Mouse (Mus musculus) megakaryocyte, embryonic 14.5 days (primary cell): Measurements from ENCODE around the gene Svs6. TPM values are rescaled to one million over a fixed set of nuclear protein-coding genes. Genes with fewer than 3 reads are reported as not detected.

Source experiments
- H3K27me3 ChIP-seq: replicated peaks from 2 replicates; pipeline ENCODE3; 2012; ENCODE audit warnings: inconsistent platforms
- H3K36me3 ChIP-seq: replicated peaks from 2 replicates; pipeline ENCODE3; 2012; ENCODE audit warnings: low read length, inconsistent platforms, mixed read lengths
- H3K4me1 ChIP-seq: 2 replicates; pipeline ENCODE4 v1.6.1; 2012; ENCODE audit warnings: inconsistent platforms
- H3K4me3 ChIP-seq: replicated peaks from 2 replicates; pipeline ENCODE3; 2012; ENCODE audit warnings: moderate library complexity, mild to moderate bottlenecking, inconsistent platforms
- H3K9me3 ChIP-seq: 2 replicates; pipeline ENCODE4 v1.6.1; 2012; ENCODE audit warnings: inconsistent platforms
- FLI1 ChIP-seq: IDR thresholded peaks from 2 replicates; pipeline ENCODE4 v1.6.1; 2012; ENCODE audit warnings: low read length, inconsistent platforms, mixed read lengths
- GATA1 ChIP-seq: IDR thresholded peaks from 3 replicates; pipeline ENCODE4 v1.6.1; 2012; ENCODE audit warnings: mixed read lengths, low read length, inconsistent platforms, borderline replicate concordance
- polyA plus RNA-seq: library from polyadenylated mRNA; stranded (reverse); fragments of >175 nt; gene quantifications from 2 replicates; pipeline ENCODE4 v1.2.3, GENCODE M21; 2012; ENCODE audit warnings: low replicate concordance; ENCODE audit not compliant: insufficient read depth

The Svs6 gene
- polyA plus RNA-seq, 1 experiment: not detected

DNA sequence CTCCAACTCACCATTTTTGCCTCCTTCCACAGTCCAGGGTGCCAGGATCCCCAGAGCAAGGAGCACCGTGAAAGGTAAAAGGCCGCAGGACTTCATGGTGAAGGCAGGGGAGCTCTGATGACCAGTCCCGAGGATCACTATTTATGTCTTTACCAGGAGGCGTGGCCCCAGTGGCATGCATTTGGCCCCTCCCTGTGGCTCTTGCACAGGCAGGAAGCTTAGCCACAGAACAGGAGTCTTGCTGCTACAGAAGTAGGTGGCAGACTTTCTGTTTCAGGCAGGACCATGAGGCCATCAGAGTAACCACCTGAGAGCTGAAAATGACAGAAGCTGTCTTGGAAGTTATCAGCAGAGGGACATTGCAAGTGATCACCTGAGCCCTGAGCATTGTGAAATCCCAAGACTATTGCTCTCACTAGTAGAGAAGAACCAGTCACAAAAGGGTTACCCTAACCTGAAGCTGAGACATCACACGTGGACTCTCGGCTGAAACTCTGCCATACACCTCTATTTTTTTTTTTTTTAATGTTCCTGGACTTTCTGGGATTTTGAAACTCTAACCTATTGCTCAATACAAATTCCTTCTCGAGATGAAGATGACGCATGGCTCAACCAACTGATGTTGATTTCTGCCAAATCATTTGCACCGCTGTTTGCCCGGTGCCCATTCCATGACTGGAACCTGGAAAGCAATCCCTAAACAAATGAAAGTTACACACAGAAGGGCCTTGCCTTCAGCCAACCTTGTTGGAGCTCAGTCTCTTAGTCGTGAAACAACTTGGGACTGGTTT is 39.8 kb downstream of the Svs6 start:
- peak overlapping the region; percentile 47 for H3K4me3 ChIP-seq
- H3K9me3 ChIP-seq: peaks cover 18% of the 10 kb centered on the region
- TF ChIP-seq FLI1: no peak
- no peak for TF ChIP-seq GATA1
- peaks cover 21% of the 10 kb centered on the region for H3K27me3 ChIP-seq
- peaks cover 2% of the 10 kb centered on the region for H3K36me3 ChIP-seq
- H3K4me1 ChIP-seq: peaks cover 38% of the 10 kb centered on the region

- Histone ChIP-seq H3K27me3 (peaks cover 25% of the 10 kb centered on the region), H3K4me3 (no peak overlapping the region), H3K4me1 (peaks cover 33% of the 10 kb centered on the region), H3K36me3 (peaks cover 2% of the 10 kb centered on the region), H3K9me3 (peaks cover 18% of the 10 kb centered on the region)
- no peak for TF ChIP-seq GATA1
- no peak for TF ChIP-seq FLI1
Observed at GRCm38 (mm10) chr2:164358373-164358772, 41.8 kb downstream of the Svs6 start.

DNA sequence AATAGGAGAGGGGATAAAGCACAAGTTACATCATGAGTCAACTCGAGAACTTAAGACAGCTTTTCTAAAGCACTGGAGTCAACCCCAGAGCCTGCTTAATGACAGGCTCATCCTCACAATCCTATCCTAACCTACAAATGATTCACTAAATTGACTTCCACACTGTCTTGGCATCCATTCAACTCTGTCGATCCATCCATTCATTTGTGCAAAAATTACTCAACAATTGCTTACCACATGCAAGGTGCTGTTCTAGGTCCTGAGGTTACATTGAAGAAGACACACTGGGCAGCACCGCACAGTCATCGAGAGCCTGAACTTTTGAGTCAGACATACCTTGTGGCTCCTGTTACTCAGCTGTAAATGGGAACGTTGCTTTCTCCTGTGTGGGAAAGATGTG is 42.5 kb downstream of the Svs6 start:
- TF ChIP-seq GATA1: no peak
- no peak for TF ChIP-seq FLI1
- H3K4me1 ChIP-seq: peaks cover 29% of the 10 kb centered on the region
- no peak overlapping the region for H3K4me3 ChIP-seq
- peaks cover 2% of the 10 kb centered on the region for H3K36me3 ChIP-seq
- H3K27me3 ChIP-seq: peaks cover 20% of the 10 kb centered on the region
- H3K9me3 ChIP-seq: peaks cover 12% of the 10 kb centered on the region

GRCm38 (mm10) chr2:164359668-164360067 is 43.1 kb downstream of the Svs6 start:
- no peak for TF ChIP-seq FLI1
- TF ChIP-seq GATA1: no peak
- Histone ChIP-seq H3K27me3 (peaks cover 17% of the 10 kb centered on the region), H3K4me1 (peaks cover 29% of the 10 kb centered on the region), H3K9me3 (peaks cover 10% of the 10 kb centered on the region), H3K36me3 (peaks cover 1% of the 10 kb centered on the region), H3K4me3 (no peak overlapping the region)

- peaks cover 13% of the 10 kb centered on the region for H3K27me3 ChIP-seq
- TF ChIP-seq FLI1 (no peak), GATA1 (no peak)
- no peak overlapping the region for H3K4me3 ChIP-seq
- peaks cover 2% of the 10 kb centered on the region; the same call in 1 of the 2 replicates for H3K9me3 ChIP-seq
- H3K36me3 ChIP-seq: no peaks in the 10 kb centered on the region
- H3K4me1 ChIP-seq: peaks cover 16% of the 10 kb centered on the region
Observed at GRCm38 (mm10) chr2:164360974-164361657, 44.6 kb downstream of the Svs6 start.

DNA sequence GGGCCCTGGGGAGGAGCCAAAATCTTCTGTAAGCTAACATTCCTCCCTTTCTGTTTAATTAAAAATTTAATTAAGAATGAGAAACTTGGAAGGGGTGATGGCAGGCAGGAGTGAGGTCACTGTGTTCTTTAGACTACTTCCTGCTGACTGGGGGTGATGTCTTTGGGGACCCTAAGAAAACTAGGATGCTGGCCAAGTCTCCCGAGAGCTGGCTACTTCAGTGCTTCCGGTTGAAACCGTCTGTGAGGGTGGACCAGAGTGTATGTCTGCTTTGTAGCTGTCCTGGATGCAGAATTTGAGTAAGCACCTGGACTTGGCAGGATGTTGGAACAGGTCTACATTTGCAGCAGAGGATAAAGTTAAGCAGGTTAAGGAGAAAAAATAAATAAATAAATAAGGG is 50.4 kb downstream of the Svs6 start:
- H3K27me3 ChIP-seq: peaks cover 21% of the 10 kb centered on the region
- H3K4me3 ChIP-seq: no peak overlapping the region
- peaks cover 3% of the 10 kb centered on the region; the same call in 1 of the 2 replicates for H3K9me3 ChIP-seq
- no peak for TF ChIP-seq FLI1
- H3K4me1 ChIP-seq: peaks cover 7% of the 10 kb centered on the region
- no peaks in the 10 kb centered on the region for H3K36me3 ChIP-seq

Other genes starting within 250 kb of the Svs6 start
- gene Stk4, start 246.4 kb upstream of the Svs6 start, polyA plus RNA-seq: 3.1 and 31.1 TPM in 2 replicates
- gene Tomm34, start 245.6 kb upstream of the Svs6 start, polyA plus RNA-seq: 17.4 and 20.5 TPM in 2 replicates
- gene Kcns1, start 145.6 kb upstream of the Svs6 start, polyA plus RNA-seq: not detected in 2 replicates
- gene Wfdc5, start 134.0 kb upstream of the Svs6 start, polyA plus RNA-seq: not detected in 2 replicates
- not detected in 2 replicates for gene Wfdc12, start 126.1 kb upstream of the Svs6 start, polyA plus RNA-seq
- gene Wfdc15a, start 116.6 kb upstream of the Svs6 start, polyA plus RNA-seq: not detected in 2 replicates
- gene Wfdc15b, start 95.1 kb upstream of the Svs6 start, polyA plus RNA-seq: not detected in 2 replicates
- gene Svs2, start 78.3 kb upstream of the Svs6 start, polyA plus RNA-seq: not detected in 2 replicates
- not detected in 2 replicates for gene Svs3b, start 60.1 kb upstream of the Svs6 start, polyA plus RNA-seq
- gene Svs4, start 38.3 kb upstream of the Svs6 start, polyA plus RNA-seq: not detected in 2 replicates
- not detected in 2 replicates for gene Svs3a, start 27.5 kb upstream of the Svs6 start, polyA plus RNA-seq
- gene Svs5, start 16.0 kb downstream of the Svs6 start, polyA plus RNA-seq: not detected in 2 replicates
- 10.8 and 19.1 TPM in 2 replicates for gene Slpi, start 72.3 kb downstream of the Svs6 start, polyA plus RNA-seq
- 0.18 TPM in 1 of 2 replicates, not detected in the other for gene Rbpjl, start 86.4 kb downstream of the Svs6 start, polyA plus RNA-seq
- gene Matn4, start 88.4 kb downstream of the Svs6 start, polyA plus RNA-seq: not detected in 2 replicates
- 0.78 and 6.1 TPM in 2 replicates for gene Sdc4, start 127.1 kb downstream of the Svs6 start, polyA plus RNA-seq
- gene Sys1, start 140.2 kb downstream of the Svs6 start, polyA plus RNA-seq: 63.1 and 105 TPM in 2 replicates
- 2.4 TPM in 1 of 2 replicates, not detected in the other for gene Gm20458, start 144.2 kb downstream of the Svs6 start, polyA plus RNA-seq
- not detected in 2 replicates for gene Trp53tg5, start 157.0 kb downstream of the Svs6 start, polyA plus RNA-seq
- 1.7 and 4.2 TPM in 2 replicates for gene Dbndd2, start 169.4 kb downstream of the Svs6 start, polyA plus RNA-seq
- 103 and 177 TPM in 2 replicates for gene Pigt, start 180.8 kb downstream of the Svs6 start, polyA plus RNA-seq
- 0.48 TPM in 1 of 2 replicates, not detected in the other for gene Wfdc2, start 245.7 kb downstream of the Svs6 start, polyA plus RNA-seq